Mouse (Mus musculus) testis, adult 2 months (tissue): Measurements from ENCODE around the gene Gm11096.

Source experiments
- CTCF ChIP-seq: fragments of 200-500 bp; IDR thresholded peaks from 2 replicates; pipeline ENCODE4 v1.5.1; 2012; ENCODE audit warnings: low read depth, mild to moderate bottlenecking, inconsistent platforms, low read length, moderate library complexity; ENCODE audit not compliant: control insufficient read depth, insufficient read depth, insufficient replicate concordance
- POLR2A ChIP-seq: fragments of 200-500 bp; IDR thresholded peaks from 2 replicates; pipeline ENCODE4 v1.6.1; 2012; ENCODE audit warnings: low read depth, mild to moderate bottlenecking, inconsistent platforms, low read length, moderate library complexity; ENCODE audit not compliant: control insufficient read depth

- TF ChIP-seq POLR2A (no peak), CTCF (no peak)
Observed at GRCm38 (mm10) chr17:81433148-81433547, 8.4 kb upstream of the Gm11096 start.
